Mouse (Mus musculus) erythroblast, embryonic 14.5 days (primary cell): Measurements from ENCODE around the gene Dnajc17.

Experiments
- GATA1 ChIP-seq: IDR thresholded peaks from 2 replicates; pipeline ENCODE4 v1.6.1; 2012; ENCODE audit warnings: low read length, inconsistent platforms, mixed read lengths
- TAL1 ChIP-seq: IDR thresholded peaks from 3 replicates; pipeline ENCODE4 v1.6.1; 2012; ENCODE audit warnings: low read length, inconsistent platforms, mixed read lengths

GRCm38 (mm10) chr2:119155388-119155787, 53.2 kb downstream of the Dnajc17 start:
- TF ChIP-seq TAL1 (peak; percentile 95), GATA1 (peak; percentile 98)
